Mouse (Mus musculus) spleen, adult 2 months (tissue): ENCODE results near the gene Ewsr1. TPM values are rescaled to one million over a fixed set of nuclear protein-coding genes. Genes with fewer than 3 reads are reported as not detected.

Experiments used
- DNase-seq, 2 experiments: peaks; one replicate each; pipeline versions ENCODE4 v3.0.0 to v3.0.0-alpha.2; 2012 to 2021; ENCODE audit warnings: low spot score in 2 of 2, low read depth in 1 of 2
- H3K27ac ChIP-seq: fragments of 200-500 bp; 2 replicates; pipeline ENCODE4 v1.5.1; 2012; ENCODE audit warnings: low read length, inconsistent platforms; ENCODE audit not compliant: insufficient read depth
- H3K27me3 ChIP-seq: fragments of 200-500 bp; 2 replicates; pipeline ENCODE4 v1.6.1; 2012; ENCODE audit warnings: mild to moderate bottlenecking, moderate library complexity, low read length, inconsistent platforms; ENCODE audit not compliant: control insufficient read depth, insufficient read depth
- H3K36me3 ChIP-seq: fragments of 200-500 bp; 2 replicates; pipeline ENCODE4 v1.6.1; 2012; ENCODE audit warnings: mild to moderate bottlenecking, low read length, inconsistent platforms; ENCODE audit not compliant: control insufficient read depth, insufficient read depth
- H3K4me1 ChIP-seq: fragments of 200-500 bp; 2 replicates; pipeline ENCODE4 v1.6.1; 2011; ENCODE audit warnings: inconsistent platforms; ENCODE audit not compliant: control insufficient read depth, insufficient read depth, insufficient read length
- H3K4me3 ChIP-seq: fragments of 200-500 bp; 2 replicates; pipeline ENCODE4 v1.5.1; 2011; ENCODE audit warnings: mild to moderate bottlenecking, inconsistent platforms; ENCODE audit not compliant: insufficient read depth, insufficient read length; ENCODE audit errors: extremely low read depth
- CTCF ChIP-seq: fragments of 200-500 bp; IDR thresholded peaks from 2 replicates; pipeline ENCODE4 v1.5.1; 2011; ENCODE audit warnings: mild to moderate bottlenecking, inconsistent platforms; ENCODE audit not compliant: insufficient read depth, insufficient read length, insufficient replicate concordance; ENCODE audit errors: extremely low read depth
- POLR2A ChIP-seq: fragments of 200-500 bp; IDR thresholded peaks from 2 replicates; pipeline ENCODE4 v1.6.1; 2011; ENCODE audit warnings: low read depth, low read length, inconsistent platforms
- WGBS: fragments of 180-500 bp; shearing (Covaris S2); methylation state at CpG from one replicate; pipeline ENCODE4 v1.1.7; 2018; 5-methylcytosine and 5-hydroxymethylcytosine counted together
- polyA plus RNA-seq: library from polyadenylated mRNA; depleted of rRNA; stranded (reverse); fragments of >200 nt; gene quantifications from 2 replicates; pipeline ENCODE4 v1.2.3, GENCODE M21; 2012

Gene Ewsr1
- polyA plus RNA-seq, 1 experiment = 322 TPM

- H3K27ac ChIP-seq = no peak overlapping the region
- DNase-seq = no peak
- TF ChIP-seq CTCF = no peak
- no peak for TF ChIP-seq POLR2A
- H3K27me3 ChIP-seq = no peaks in the 10 kb centered on the region
- WGBS = 94% methylated on average over 18 of the region's 18 CpGs
- H3K36me3 ChIP-seq = peaks cover 43% of the 10 kb centered on the region
- no peaks in the 10 kb centered on the region for H3K4me1 ChIP-seq
- H3K4me3 ChIP-seq = no peak overlapping the region
Measured at GRCm38 (mm10) chr11:5041144-5041780, 57.8 kb downstream of the Ewsr1 start.

- TF ChIP-seq CTCF (no peak), POLR2A (no peak)
- no peak for DNase-seq
- peaks cover 49% of the 10 kb centered on the region for H3K36me3 ChIP-seq
- H3K4me1 ChIP-seq = no peaks in the 10 kb centered on the region
- no peak overlapping the region for H3K4me3 ChIP-seq
- 96% methylated on average over 5 of the region's 5 CpGs for WGBS
- H3K27me3 ChIP-seq = no peaks in the 10 kb centered on the region
- H3K27ac ChIP-seq = no peak overlapping the region
Measured at GRCm38 (mm10) chr11:5040585-5040984, 58.5 kb downstream of the Ewsr1 start.

- DNase-seq = no peak
- 87% methylated on average over 8 of the region's 8 CpGs for WGBS
- Histone ChIP-seq H3K36me3 (peaks cover 68% of the 10 kb centered on the region), H3K27ac (no peak overlapping the region), H3K4me1 (no peaks in the 10 kb centered on the region), H3K4me3 (no peak overlapping the region), H3K27me3 (no peaks in the 10 kb centered on the region)
- TF ChIP-seq POLR2A (no peak), CTCF (no peak)
Measured at GRCm38 (mm10) chr11:5037146-5037854, 61.8 kb downstream of the Ewsr1 start.

GRCm38 (mm10) chr11:5035421-5035820, 63.6 kb downstream of the Ewsr1 start:
- no peak for TF ChIP-seq POLR2A
- TF ChIP-seq CTCF = no peak
- 95% methylated on average over 4 of the region's 4 CpGs for WGBS
- Histone ChIP-seq H3K27ac (no peak overlapping the region), H3K4me3 (no peak overlapping the region), H3K36me3 (peaks cover 66% of the 10 kb centered on the region), H3K27me3 (no peaks in the 10 kb centered on the region), H3K4me1 (no peaks in the 10 kb centered on the region)
- DNase-seq = no peak

GRCm38 (mm10) chr11:5033136-5033535, 65.9 kb downstream of the Ewsr1 start:
- H3K4me1 ChIP-seq = no peaks in the 10 kb centered on the region
- H3K36me3 ChIP-seq = peaks cover 69% of the 10 kb centered on the region
- no peak for DNase-seq
- H3K27me3 ChIP-seq = no peaks in the 10 kb centered on the region
- no peak overlapping the region for H3K27ac ChIP-seq
- WGBS = 72% methylated on average over 3 of the region's 3 CpGs
- no peak for TF ChIP-seq POLR2A
- TF ChIP-seq CTCF = no peak
- no peak overlapping the region for H3K4me3 ChIP-seq

- Histone ChIP-seq H3K27me3 (no peaks in the 10 kb centered on the region), H3K4me1 (no peaks in the 10 kb centered on the region), H3K27ac (no peak overlapping the region), H3K4me3 (no peak overlapping the region), H3K36me3 (peaks cover 67% of the 10 kb centered on the region)
- DNase-seq = no peak
- TF ChIP-seq CTCF = no peak
- no peak for TF ChIP-seq POLR2A
- WGBS = 96% methylated on average over 10 of the region's 10 CpGs
Measured at GRCm38 (mm10) chr11:5032706-5033105, 66.4 kb downstream of the Ewsr1 start.

GRCm38 (mm10) chr11:5028228-5028627, 70.8 kb downstream of the Ewsr1 start:
- Histone ChIP-seq H3K4me1 (no peaks in the 10 kb centered on the region), H3K36me3 (peaks cover 65% of the 10 kb centered on the region), H3K4me3 (no peak overlapping the region), H3K27me3 (no peaks in the 10 kb centered on the region), H3K27ac (no peak overlapping the region)
- TF ChIP-seq POLR2A (no peak), CTCF (no peak)
- WGBS = 95% methylated on average over 7 of the region's 7 CpGs
- DNase-seq = no peak
